Mouse (Mus musculus) heart, embryonic 11.5 days (tissue): Measurements from ENCODE around the gene Macrod2. TPM values are rescaled to one million over a fixed set of nuclear protein-coding genes. Genes with fewer than 3 reads are reported as not detected.

Source experiments
- ATAC-seq: fragments of 200-750 bp; cut with Nextera tagmentation; replicated peaks from 2 replicates; pipeline ENCODE4 v1.8.0; 2017; ENCODE audit warnings: moderate library complexity; ENCODE audit not compliant: insufficient number of reproducible peaks, low FRiP score, low TSS enrichment
- H3K27ac ChIP-seq: fragments of 300-500 bp; sonication (generic); 2 replicates; pipeline ENCODE4 v1.5.1; 2014; ENCODE audit warnings: mild to moderate bottlenecking, low read depth, low read length
- H3K27me3 ChIP-seq: fragments of 300-500 bp; sonication (generic); 2 replicates; pipeline ENCODE4 v1.6.1; 2014; ENCODE audit warnings: mild to moderate bottlenecking, low read length, mixed read lengths; ENCODE audit not compliant: control insufficient read depth, insufficient read depth
- H3K36me3 ChIP-seq: fragments of 300-500 bp; sonication (generic); 2 replicates; pipeline ENCODE4 v1.6.1; 2014; ENCODE audit warnings: mild to moderate bottlenecking, low read length, moderate library complexity, mixed read lengths; ENCODE audit not compliant: control insufficient read depth, insufficient read depth
- H3K4me1 ChIP-seq: fragments of 300-500 bp; sonication (generic); 2 replicates; pipeline ENCODE4 v1.6.1; 2014; ENCODE audit warnings: low read length; ENCODE audit not compliant: control insufficient read depth, insufficient read depth
- H3K4me2 ChIP-seq: fragments of 300-500 bp; sonication (generic); 2 replicates; pipeline ENCODE4 v1.6.1; 2014; ENCODE audit warnings: mild to moderate bottlenecking, moderate library complexity
- H3K4me3 ChIP-seq: fragments of 300-500 bp; sonication (generic); 2 replicates; pipeline ENCODE4 v1.5.1; 2014; ENCODE audit warnings: low read depth, low read length
- H3K9ac ChIP-seq: fragments of 300-500 bp; sonication (generic); 2 replicates; pipeline ENCODE4 v1.6.1; 2014; ENCODE audit warnings: mild to moderate bottlenecking, low read depth, low read length, moderate library complexity
- H3K9me3 ChIP-seq: fragments of 300-500 bp; sonication (generic); replicated peaks from 2 replicates; pipeline ENCODE4 v1.6.1; 2016; ENCODE audit warnings: low read length; ENCODE audit not compliant: control insufficient read depth
- WGBS: fragments of 180-500 bp; shearing (Covaris S2); extraction: QIAGEN DNeasy Blood & Tissue Kit; methylation state at CpG from one replicate; pipeline ENCODE4 v1.1.7; 2014; ENCODE audit not compliant: insufficient replicate concordance; 5-methylcytosine and 5-hydroxymethylcytosine counted together
- polyA plus RNA-seq: library from polyadenylated mRNA; unstranded; fragments of >200 nt; fragmentation: Nextera tagmentation; extraction: Ambion mirVana; gene quantifications from 2 replicates; pipeline ENCODE4 v1.2.1, GENCODE M21; 2014

Macrod2 gene
- polyA plus RNA-seq, 1 experiment from 2014 or later = 20.5 TPM

DNA sequence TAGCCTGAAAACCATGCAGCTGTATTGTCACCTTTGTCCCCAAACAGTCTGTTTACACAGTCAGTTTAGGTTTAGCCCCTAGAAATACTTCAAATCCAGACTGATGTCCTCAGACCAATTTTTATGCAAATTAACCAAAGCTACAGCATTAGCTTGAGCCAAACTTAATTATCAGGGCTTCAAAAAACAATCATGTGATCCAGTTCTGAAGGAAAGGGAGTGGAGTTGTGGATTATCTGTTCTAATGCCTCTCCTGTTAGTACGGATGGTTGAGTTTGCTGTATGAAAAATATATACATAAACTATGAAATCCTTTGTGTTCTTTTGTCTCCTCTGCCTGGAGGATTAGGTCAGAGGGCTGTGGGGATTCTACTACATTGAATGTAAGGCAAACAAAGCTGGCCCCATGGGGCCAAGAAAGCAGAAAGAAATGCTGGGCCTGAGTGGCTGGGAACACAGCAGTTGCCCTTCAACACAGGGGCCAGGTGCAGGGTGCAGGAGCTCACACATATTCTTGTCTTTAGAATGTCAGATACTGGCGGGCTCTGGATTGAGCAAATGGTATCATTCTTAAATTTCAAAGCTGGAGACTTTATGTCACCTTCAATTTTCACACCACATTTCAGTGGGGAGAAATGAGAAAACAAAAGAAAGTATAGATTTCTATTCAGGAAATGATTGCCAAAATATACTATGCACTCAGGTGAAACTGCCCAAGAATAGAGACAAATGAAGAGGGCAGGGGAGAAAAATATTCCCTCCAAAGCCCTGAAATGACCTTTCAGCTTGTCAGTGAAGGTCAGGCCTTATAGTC, 1908.2 kb downstream of the Macrod2 start:
- Histone ChIP-seq H3K4me1 (no peaks in the 10 kb centered on the region), H3K27ac (no peak overlapping the region), H3K4me3 (no peak overlapping the region), H3K9me3 (no peaks in the 10 kb centered on the region), H3K4me2 (no peak overlapping the region), H3K36me3 (no peaks in the 10 kb centered on the region), H3K27me3 (no peaks in the 10 kb centered on the region), H3K9ac (no peak overlapping the region)
- WGBS = 44% methylated on average over 2 of the region's 2 CpGs
- no peak for ATAC-seq

DNA sequence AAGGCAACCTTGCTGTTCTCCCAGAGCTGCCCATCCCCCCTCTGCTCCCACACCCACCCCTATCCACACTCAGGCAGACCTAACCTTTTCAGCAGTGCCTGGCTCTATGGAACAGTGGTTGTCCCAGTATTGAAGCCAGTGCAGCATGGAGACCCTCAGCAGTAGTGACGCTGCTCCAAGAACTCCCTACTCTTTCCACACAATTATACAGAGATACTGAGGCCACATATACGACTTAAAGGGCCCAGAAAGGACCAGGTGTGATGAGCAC, 1908.7 kb downstream of the Macrod2 start:
- Histone ChIP-seq H3K4me3 (no peak overlapping the region), H3K4me2 (no peak overlapping the region), H3K4me1 (no peaks in the 10 kb centered on the region), H3K27ac (no peak overlapping the region), H3K9ac (no peak overlapping the region), H3K27me3 (no peaks in the 10 kb centered on the region), H3K36me3 (no peaks in the 10 kb centered on the region), H3K9me3 (no peaks in the 10 kb centered on the region)
- no peak for ATAC-seq
- 73% methylated on average over 2 of the region's 2 CpGs for WGBS

DNA sequence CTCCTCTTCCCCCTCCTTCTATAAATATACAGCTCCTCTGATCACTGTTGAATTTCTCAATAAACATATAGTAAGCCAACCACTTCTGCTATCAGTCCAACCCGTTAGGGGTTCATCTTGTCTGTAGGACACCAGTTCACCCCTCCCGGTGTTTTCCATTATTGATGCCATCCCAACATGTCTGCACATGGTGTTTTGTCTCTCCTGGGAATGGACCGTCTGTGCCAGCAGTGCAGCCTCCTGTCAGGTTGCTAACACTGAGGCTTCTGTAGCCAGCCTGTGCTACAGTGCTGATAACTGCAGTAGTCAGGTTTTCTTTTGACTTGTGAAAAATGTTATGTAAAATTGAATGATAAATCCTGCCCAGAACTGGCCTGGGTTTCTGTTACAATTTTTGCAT, 1928.0 kb downstream of the Macrod2 start:
- Histone ChIP-seq H3K9me3 (no peaks in the 10 kb centered on the region), H3K27me3 (no peaks in the 10 kb centered on the region), H3K4me3 (no peak overlapping the region), H3K9ac (no peak overlapping the region), H3K27ac (no peak overlapping the region), H3K36me3 (no peaks in the 10 kb centered on the region), H3K4me1 (no peaks in the 10 kb centered on the region), H3K4me2 (no peak overlapping the region)
- no peak for ATAC-seq
- 66% methylated on average over 3 of the region's 3 CpGs for WGBS

DNA sequence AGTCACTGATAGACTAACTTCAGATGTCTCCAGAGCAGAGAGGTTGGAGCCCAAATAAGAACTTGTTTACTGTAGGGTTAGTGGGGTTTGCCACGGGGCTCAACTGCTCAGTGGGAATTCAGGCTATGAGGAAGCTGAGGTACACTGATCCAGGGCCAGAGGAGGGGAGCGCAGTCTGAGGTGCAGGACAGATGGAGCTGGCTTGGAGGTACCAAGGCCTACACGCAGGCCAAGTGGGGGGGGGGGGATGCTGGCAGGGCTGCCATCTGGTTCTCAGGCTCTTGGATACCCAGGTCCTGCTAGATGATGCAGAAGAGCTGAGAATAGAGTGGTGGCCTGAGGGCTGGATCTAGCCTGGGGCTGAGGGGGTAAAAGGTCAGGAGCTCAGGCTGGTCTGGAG, 1931.6 kb downstream of the Macrod2 start:
- H3K36me3 ChIP-seq = no peaks in the 10 kb centered on the region
- 85% methylated on average over 3 of the region's 3 CpGs for WGBS
- no peak overlapping the region for H3K4me3 ChIP-seq

DNA sequence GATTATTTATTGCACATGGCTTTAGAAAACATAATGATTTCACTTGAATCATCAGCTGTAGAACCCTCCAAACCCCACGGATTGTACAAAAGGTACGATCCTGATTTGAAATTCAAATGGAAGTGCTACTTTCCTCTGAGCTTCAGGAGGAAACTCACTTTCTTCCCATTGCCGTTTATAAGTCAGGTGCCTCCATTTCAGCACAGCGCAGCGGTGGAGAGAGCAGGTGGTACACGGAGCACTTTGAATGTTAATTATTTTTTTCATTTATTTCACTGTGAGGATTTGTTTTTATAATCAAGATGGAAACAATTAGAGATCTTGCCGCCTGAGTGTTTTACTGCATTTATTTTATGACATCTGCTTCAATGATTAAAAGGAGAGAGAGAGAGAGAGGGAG, 1934.7 kb downstream of the Macrod2 start:
- H3K36me3 ChIP-seq = no peaks in the 10 kb centered on the region
- no peak overlapping the region for H3K9ac ChIP-seq
- no peak overlapping the region for H3K4me2 ChIP-seq
- H3K27me3 ChIP-seq = no peaks in the 10 kb centered on the region
- H3K27ac ChIP-seq = no peak overlapping the region
- no peak overlapping the region for H3K4me3 ChIP-seq
- 66% methylated on average over 7 of the region's 7 CpGs for WGBS
- no peaks in the 10 kb centered on the region for H3K4me1 ChIP-seq
- no peak for ATAC-seq
- H3K9me3 ChIP-seq = no peaks in the 10 kb centered on the region

More for the DNA sequence above, 1931.6 kb downstream of the Macrod2 start:
- Histone ChIP-seq H3K4me1 (no peaks in the 10 kb centered on the region), H3K27me3 (no peaks in the 10 kb centered on the region), H3K9me3 (no peaks in the 10 kb centered on the region), H3K9ac (no peak overlapping the region), H3K4me2 (no peak overlapping the region), H3K27ac (no peak overlapping the region)
- ATAC-seq = no peak

DNA sequence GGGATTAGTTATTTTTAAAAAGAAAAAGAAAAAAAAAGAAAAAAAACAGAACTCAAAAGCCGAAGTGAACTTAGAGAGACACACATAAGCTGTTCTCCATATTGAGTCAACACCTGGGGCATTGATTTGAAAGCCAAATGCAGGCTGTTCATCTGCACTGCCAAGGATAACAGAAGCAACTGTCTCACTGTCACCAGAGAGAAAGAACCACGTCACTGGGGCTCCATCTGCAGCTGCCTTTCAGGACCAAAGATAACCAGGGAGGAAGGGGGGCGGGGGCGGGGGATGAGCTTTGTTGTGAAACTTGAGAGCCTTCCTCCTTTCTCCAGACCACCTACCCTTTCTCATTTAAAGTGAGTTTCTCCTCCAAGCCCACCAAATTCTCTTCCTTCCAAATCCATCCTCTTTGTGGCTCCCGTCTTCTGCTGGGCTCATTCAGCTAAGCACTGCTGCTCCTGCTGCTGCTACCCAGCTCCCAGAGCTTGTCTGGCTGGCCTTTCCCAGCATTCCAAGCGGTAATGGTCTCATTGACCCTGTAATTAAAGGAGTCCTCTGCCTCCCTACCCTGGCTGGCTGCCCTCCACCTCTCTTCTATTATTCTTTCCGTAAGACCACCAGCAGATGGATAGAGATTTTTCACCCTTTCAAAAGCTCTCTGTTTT, 1939.5 kb downstream of the Macrod2 start:
- H3K36me3 ChIP-seq = no peaks in the 10 kb centered on the region
- no peaks in the 10 kb centered on the region for H3K4me1 ChIP-seq
- ATAC-seq = no peak; the same call in 1 of the 2 replicates
- no peak overlapping the region for H3K27ac ChIP-seq
- no peak overlapping the region for H3K9ac ChIP-seq
- no peak overlapping the region for H3K4me3 ChIP-seq
- WGBS = 6% methylated on average over 7 of the region's 7 CpGs
- H3K27me3 ChIP-seq = no peaks in the 10 kb centered on the region
- H3K9me3 ChIP-seq = no peaks in the 10 kb centered on the region
- H3K4me2 ChIP-seq = peak overlapping the region; percentile 44

DNA sequence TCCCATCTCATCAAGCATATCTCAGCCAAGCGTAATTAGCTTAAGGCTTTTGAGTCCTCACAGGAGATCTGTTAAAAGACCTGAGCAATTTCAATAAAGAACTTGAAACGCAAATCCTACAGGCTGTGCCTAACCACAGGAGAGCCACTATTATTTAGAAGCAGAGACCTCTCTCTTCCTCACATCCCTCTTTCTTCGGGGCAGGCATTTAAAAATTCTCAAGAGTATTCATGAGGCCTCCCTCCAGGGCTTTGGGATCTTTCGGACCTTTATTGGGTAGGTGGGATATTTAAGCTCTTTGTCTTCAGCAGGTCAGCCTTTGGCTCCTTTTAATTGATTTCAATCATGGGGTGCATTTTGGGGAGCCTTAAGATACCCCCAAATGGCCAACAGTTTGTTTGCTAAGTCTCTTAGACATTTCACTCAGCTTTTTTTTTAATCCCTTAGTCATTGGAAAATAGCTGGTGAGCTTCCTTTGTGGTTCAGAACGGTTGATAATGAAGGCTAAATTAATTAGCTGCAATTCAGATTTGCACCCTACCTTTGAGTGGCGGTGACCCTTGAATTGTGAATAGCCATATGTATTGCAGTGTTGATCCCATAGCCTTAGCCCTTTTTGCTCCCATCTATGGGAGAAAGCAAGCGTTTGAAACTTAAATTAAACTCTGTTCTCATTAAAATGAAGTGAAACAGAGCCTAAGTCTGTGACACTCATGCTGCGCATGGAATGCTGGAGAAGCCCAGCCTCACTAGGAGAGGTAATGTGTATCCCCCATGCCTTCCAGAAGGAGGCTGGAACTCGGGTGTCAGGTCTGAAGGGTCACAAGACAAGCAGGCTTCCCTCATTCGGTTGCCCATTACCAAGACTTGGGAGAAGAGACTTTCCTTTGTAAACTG, 1940.2 kb downstream of the Macrod2 start:
- no peak overlapping the region for H3K4me2 ChIP-seq
- no peaks in the 10 kb centered on the region for H3K36me3 ChIP-seq
- H3K9ac ChIP-seq = no peak overlapping the region
- H3K27me3 ChIP-seq = no peaks in the 10 kb centered on the region
- H3K27ac ChIP-seq = no peak overlapping the region
- no peak for ATAC-seq
- H3K9me3 ChIP-seq = no peaks in the 10 kb centered on the region
- H3K4me1 ChIP-seq = no peaks in the 10 kb centered on the region
- WGBS = 56% methylated on average over 10 of the region's 10 CpGs
- H3K4me3 ChIP-seq = no peak overlapping the region

DNA sequence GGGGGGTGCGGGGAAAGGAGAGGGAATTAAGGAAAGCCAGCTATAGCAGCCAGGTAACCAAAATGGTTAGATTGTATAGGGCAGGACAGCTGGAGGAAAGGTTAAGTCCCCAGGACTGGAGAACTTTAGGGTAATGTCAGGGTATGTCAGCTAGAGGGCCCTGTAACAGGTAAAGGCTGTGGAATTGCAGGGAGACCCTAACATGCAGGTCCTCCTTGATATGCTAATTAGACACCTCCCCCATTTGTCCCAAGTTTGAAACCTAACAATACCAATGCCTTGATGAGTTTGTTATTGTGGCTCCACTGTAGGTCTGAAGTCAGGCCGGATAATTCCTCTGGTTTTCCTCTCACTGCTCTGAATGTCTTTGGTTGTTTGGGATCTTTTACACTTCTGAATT, 1948.9 kb downstream of the Macrod2 start:
- H3K27ac ChIP-seq = no peak overlapping the region
- H3K9me3 ChIP-seq = no peaks in the 10 kb centered on the region
- H3K4me1 ChIP-seq = no peaks in the 10 kb centered on the region
- no peaks in the 10 kb centered on the region for H3K27me3 ChIP-seq
- no peak overlapping the region for H3K9ac ChIP-seq
- H3K4me2 ChIP-seq = no peak overlapping the region
- H3K36me3 ChIP-seq = no peaks in the 10 kb centered on the region
- ATAC-seq = no peak
- no peak overlapping the region for H3K4me3 ChIP-seq
- WGBS = 43% methylated on average over 1 of the region's 2 CpGs
